Mouse (Mus musculus) intestine, postnatal 0 days (tissue): Measurements from ENCODE around the gene Ltbp3. TPM values are rescaled to one million over a fixed set of nuclear protein-coding genes. Genes with fewer than 3 reads are reported as not detected.

ENCODE experiments used
- ATAC-seq: fragments of 200-750 bp; cut with Nextera tagmentation; 2 replicates; pipeline ENCODE4 v1.8.0; 2017; ENCODE audit warnings: mild to moderate bottlenecking, moderate TSS enrichment, moderate library complexity
- H3K27ac ChIP-seq: fragments of 300-500 bp; sonication (generic); 2 replicates; pipeline ENCODE4 v1.5.1; 2014; ENCODE audit warnings: mild to moderate bottlenecking, low read depth, low read length, moderate library complexity
- H3K27me3 ChIP-seq: fragments of 300-500 bp; sonication (generic); replicated peaks from 2 replicates; pipeline ENCODE4 v1.6.1; 2014; ENCODE audit warnings: low read length, mixed read lengths; ENCODE audit not compliant: control insufficient read depth, insufficient read depth
- H3K36me3 ChIP-seq: fragments of 300-500 bp; sonication (generic); 2 replicates; pipeline ENCODE4 v1.6.1; 2014; ENCODE audit warnings: mild to moderate bottlenecking, moderate library complexity; ENCODE audit not compliant: control insufficient read depth, insufficient read depth
- H3K4me1 ChIP-seq: fragments of 300-500 bp; sonication (generic); replicated peaks from 2 replicates; pipeline ENCODE4 v1.6.1; 2014; ENCODE audit warnings: antibody characterized with exemption, low read length, mixed read lengths; ENCODE audit not compliant: control insufficient read depth, insufficient read depth
- H3K4me2 ChIP-seq: fragments of 300-500 bp; sonication (generic); replicated peaks from 2 replicates; pipeline ENCODE4 v1.6.1; 2014; ENCODE audit warnings: low read depth, mild to moderate bottlenecking, moderate library complexity
- H3K4me3 ChIP-seq: fragments of 300-500 bp; sonication (generic); 2 replicates; pipeline ENCODE4 v1.5.1; 2014; ENCODE audit warnings: low read depth, low read length
- H3K9ac ChIP-seq: fragments of 300-500 bp; sonication (generic); 2 replicates; pipeline ENCODE4 v1.6.1; 2014; ENCODE audit warnings: mild to moderate bottlenecking, low read depth, low read length
- H3K9me3 ChIP-seq: fragments of 300-500 bp; sonication (generic); 2 replicates; pipeline ENCODE4 v1.6.1; 2016; ENCODE audit warnings: mixed run types; ENCODE audit not compliant: control insufficient read depth
- CTCF ChIP-seq: sonication (generic); IDR thresholded peaks from 2 replicates; pipeline ENCODE4 v1.5.1; 2016; ENCODE audit warnings: low read depth, mild to moderate bottlenecking, control low read depth, antibody characterized with exemption, moderate library complexity
- WGBS: fragments of 180-500 bp; shearing (Covaris S2); extraction: QIAGEN DNeasy Blood & Tissue Kit; methylation state at CpG from one replicate; pipeline ENCODE4 v1.1.7; 2014; 5-methylcytosine and 5-hydroxymethylcytosine counted together
- polyA plus RNA-seq: library from polyadenylated mRNA; unstranded; fragments of >200 nt; fragmentation: Nextera tagmentation; extraction: Ambion mirVana; gene quantifications from 2 replicates; pipeline ENCODE4 v1.2.1, GENCODE M21; 2015

The Ltbp3 gene
- polyA plus RNA-seq, 1 experiment from 2014 or later: 11.9 TPM

DNA sequence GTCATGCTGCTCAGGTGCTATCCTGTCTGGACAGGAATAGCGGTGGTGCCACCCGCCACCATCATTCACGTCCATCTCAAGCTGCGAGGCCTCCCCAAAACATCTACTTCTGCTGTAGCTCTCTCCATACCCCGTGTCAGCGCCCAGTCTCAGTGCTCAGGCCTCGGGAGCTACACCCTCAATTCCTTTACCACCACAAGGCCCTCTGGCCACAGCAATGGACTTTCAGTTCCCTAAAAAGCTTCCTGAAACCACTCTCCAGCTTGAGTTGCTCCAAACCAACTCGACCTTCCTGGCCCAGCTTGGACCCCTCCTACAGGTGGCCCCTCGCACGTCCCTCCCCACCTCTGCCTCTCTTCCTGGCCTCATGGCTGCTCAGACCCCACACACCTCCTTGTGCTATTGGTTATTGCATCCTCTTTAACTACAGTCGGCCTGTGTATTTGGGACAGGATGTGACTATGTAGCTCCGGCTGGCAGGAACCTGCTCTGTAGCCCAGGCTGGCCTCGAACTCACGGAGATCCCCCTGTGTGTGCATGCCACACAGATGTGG, 28.7 kb upstream of the Ltbp3 start:
- Histone ChIP-seq H3K36me3 (peaks cover 68% of the 10 kb centered on the region), H3K27ac (no peak overlapping the region), H3K9ac (no peak overlapping the region), H3K4me1 (no peaks in the 10 kb centered on the region), H3K27me3 (no peaks in the 10 kb centered on the region), H3K4me2 (no peak overlapping the region), H3K9me3 (no peaks in the 10 kb centered on the region), H3K4me3 (no peak overlapping the region)
- WGBS: 90% methylated on average over 14 of the region's 14 CpGs
- TF ChIP-seq CTCF: no peak
- no peak for ATAC-seq

DNA sequence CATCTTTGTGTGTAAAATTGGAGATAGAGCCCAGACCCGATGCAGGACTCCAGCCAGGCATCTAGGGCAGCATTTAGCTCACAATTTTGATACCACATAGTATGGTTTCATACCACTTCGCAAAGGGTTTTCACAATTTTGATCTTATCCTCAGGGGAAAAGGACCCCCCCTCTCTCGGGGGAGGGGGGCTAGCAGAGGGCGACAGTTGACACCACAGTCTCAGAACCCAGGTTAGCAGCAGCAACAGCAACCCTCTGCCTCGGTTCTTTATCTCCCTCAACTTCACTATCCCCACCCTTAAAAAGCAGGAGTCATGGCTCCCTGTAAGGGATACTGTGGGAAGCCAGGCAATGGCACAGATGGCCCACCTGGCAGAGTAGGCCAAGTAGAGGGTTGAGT, 27.4 kb upstream of the Ltbp3 start:
- Histone ChIP-seq H3K9me3 (no peaks in the 10 kb centered on the region), H3K4me1 (no peaks in the 10 kb centered on the region), H3K4me3 (no peak overlapping the region), H3K36me3 (peaks cover 69% of the 10 kb centered on the region), H3K27ac (no peak overlapping the region), H3K27me3 (no peaks in the 10 kb centered on the region), H3K9ac (no peak overlapping the region), H3K4me2 (peak overlapping the region; percentile 1; the same call in 1 of the 2 replicates)
- no peak for ATAC-seq
- TF ChIP-seq CTCF: no peak
- 70% methylated on average over 5 of the region's 5 CpGs for WGBS

DNA sequence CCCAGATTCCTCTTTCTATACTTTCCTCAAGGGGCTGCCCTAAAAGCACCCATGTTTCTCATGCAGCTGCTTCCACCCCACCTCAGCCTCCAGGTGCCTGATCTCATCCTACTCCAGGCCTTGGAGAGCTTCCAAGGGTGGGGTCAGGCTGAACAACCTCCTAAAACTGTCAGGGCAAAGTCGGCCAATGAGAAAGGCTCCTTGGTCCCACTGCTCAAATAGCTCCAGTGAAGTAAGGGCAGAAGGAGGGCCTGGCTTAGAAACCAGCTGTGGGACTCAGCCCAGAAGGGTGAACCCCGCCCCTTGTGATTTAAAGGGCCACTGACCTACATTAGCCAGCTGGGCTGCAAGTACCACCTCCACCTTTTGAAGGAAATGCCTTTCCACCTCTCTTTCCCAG, 27.0 kb upstream of the Ltbp3 start:
- H3K4me2 ChIP-seq: peak overlapping the region; percentile 1; the same call in 1 of the 2 replicates
- ATAC-seq: peak; percentile 59

DNA sequence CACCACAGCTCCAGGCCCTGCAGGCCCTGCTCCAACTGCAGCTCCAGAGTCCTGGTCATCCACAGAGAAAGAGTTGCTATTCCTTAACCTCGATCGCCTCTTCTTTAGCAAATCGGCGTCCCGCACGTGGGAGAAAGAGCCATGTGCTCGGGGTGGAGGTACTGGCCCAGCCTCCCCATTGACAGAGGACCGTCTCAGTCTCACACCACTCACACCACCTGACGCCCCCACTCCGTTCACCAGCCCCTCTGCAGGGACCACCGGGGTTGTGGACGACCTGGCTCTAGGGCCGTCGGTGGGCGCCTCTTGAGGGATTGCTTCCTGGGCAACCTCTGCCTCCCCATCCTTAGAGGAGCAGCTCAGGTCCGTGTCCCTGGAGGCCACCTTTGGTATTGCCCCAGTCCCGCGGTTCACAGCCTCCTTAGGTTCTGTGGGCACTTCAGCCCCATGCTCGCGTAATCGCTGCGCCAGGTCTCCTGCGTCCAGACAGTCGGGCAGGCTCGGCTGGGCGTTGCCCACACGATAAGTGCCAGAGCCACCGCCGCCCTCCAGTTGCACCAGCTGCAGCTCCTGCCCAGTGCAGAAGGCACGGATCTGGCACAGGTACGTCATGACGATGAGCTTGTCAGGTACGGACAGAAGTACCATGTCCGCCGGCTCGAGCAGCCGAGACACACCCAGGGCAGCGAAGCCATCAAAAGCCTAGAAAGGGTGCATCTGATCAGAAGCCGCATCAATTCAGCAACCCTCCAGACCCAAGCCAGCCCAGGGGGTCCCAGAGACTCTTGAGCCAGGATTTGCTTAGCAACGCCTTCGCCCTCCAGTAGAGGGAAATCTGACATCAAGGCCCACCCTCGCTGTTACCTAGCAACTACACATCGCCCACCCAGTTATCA, 24.7 kb upstream of the Ltbp3 start:
- H3K36me3 ChIP-seq: peaks cover 72% of the 10 kb centered on the region
- no peaks in the 10 kb centered on the region for H3K27me3 ChIP-seq
- H3K9ac ChIP-seq: no peak overlapping the region
- peak; percentile 71 for ATAC-seq
- TF ChIP-seq CTCF: peak; percentile 66
- H3K4me2 ChIP-seq: no peak overlapping the region; the same call in 1 of the 2 replicates
- no peaks in the 10 kb centered on the region for H3K4me1 ChIP-seq
- no peak overlapping the region for H3K4me3 ChIP-seq
- no peaks in the 10 kb centered on the region for H3K9me3 ChIP-seq
- no peak overlapping the region; the same call in 1 of the 2 replicates for H3K27ac ChIP-seq
- WGBS: 41% methylated on average over 43 of the region's 43 CpGs

More for the DNA sequence above, 27.0 kb upstream of the Ltbp3 start:
- no peaks in the 10 kb centered on the region for H3K9me3 ChIP-seq
- no peaks in the 10 kb centered on the region for H3K4me1 ChIP-seq
- no peaks in the 10 kb centered on the region for H3K27me3 ChIP-seq
- H3K27ac ChIP-seq: peak overlapping the region; percentile 31; the same call in 1 of the 2 replicates
- no peak overlapping the region for H3K9ac ChIP-seq
- no peak overlapping the region for H3K4me3 ChIP-seq
- peaks cover 69% of the 10 kb centered on the region for H3K36me3 ChIP-seq
- no peak for TF ChIP-seq CTCF
- 6% methylated on average over 2 of the region's 2 CpGs for WGBS

DNA sequence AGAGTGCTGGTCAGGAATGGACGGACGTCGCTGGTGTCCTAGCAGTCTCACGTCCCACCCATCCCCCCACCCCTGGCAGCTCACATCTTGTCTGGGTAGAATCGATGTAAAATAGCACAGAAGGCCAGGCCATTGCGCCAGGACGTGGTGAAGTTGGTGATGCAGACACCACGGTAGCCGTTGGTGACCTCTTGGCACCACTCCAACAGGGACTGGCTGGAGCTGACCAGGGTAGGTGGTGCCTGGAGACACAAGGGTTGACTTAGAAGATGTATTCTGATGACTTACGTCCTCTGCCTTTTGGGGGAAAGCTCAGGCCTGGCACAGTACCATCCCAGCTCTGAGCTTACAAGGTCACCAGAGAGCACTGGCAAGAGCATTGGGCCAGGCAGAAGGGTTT, 23.7 kb upstream of the Ltbp3 start:
- no peak for ATAC-seq
- Histone ChIP-seq H3K27ac (no peak overlapping the region), H3K36me3 (peaks cover 76% of the 10 kb centered on the region), H3K4me2 (no peak overlapping the region), H3K4me1 (no peaks in the 10 kb centered on the region), H3K4me3 (no peak overlapping the region), H3K9ac (no peak overlapping the region), H3K9me3 (no peaks in the 10 kb centered on the region), H3K27me3 (no peaks in the 10 kb centered on the region)
- TF ChIP-seq CTCF: no peak
- 68% methylated on average over 10 of the region's 10 CpGs for whole genome bisulfite sequencing

DNA sequence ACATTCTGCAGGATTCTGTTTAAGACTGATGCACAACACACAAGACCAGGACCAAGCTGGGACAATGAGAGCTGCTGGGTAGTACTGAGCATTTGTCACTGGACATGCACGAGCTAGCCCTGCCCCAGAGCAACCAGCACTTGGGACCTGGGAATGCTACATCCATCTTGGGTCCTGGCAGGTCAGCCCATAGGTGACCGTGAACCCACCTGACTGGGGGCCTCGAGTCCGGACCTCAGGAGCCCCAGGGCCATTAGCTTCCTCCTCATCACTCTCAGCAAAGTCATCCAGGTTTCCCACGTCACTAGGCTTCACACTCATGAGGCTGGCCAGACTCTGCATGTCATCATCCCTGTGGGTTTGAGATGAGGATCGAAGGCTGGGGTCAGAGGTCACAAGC, 19.5 kb upstream of the Ltbp3 start:
- no peak for TF ChIP-seq CTCF
- WGBS: 88% methylated on average over 6 of the region's 6 CpGs
- peaks cover 61% of the 10 kb centered on the region for H3K36me3 ChIP-seq

More for the DNA sequence above, 19.5 kb upstream of the Ltbp3 start:
- H3K9ac ChIP-seq: no peak overlapping the region
- no peaks in the 10 kb centered on the region for H3K9me3 ChIP-seq
- H3K4me2 ChIP-seq: no peak overlapping the region
- H3K4me1 ChIP-seq: no peaks in the 10 kb centered on the region; the same call in 1 of the 2 replicates
- no peak overlapping the region for H3K4me3 ChIP-seq
- no peak overlapping the region for H3K27ac ChIP-seq
- no peak for ATAC-seq
- H3K27me3 ChIP-seq: no peaks in the 10 kb centered on the region
